Mouse (Mus musculus) heart, embryonic 11.5 days (tissue): ENCODE data around the gene Fgr. TPM values are rescaled to one million over a fixed set of nuclear protein-coding genes. Genes with fewer than 3 reads are reported as not detected.

Source experiments
- ATAC-seq: fragments of 200-750 bp; cut with Nextera tagmentation; replicated peaks from 2 replicates; pipeline ENCODE4 v1.8.0; 2017; ENCODE audit warnings: moderate library complexity; ENCODE audit not compliant: insufficient number of reproducible peaks, low FRiP score, low TSS enrichment
- H3K27ac ChIP-seq: fragments of 300-500 bp; sonication (generic); 2 replicates; pipeline ENCODE4 v1.5.1; 2014; ENCODE audit warnings: mild to moderate bottlenecking, low read depth, low read length
- H3K27me3 ChIP-seq: fragments of 300-500 bp; sonication (generic); 2 replicates; pipeline ENCODE4 v1.6.1; 2014; ENCODE audit warnings: mild to moderate bottlenecking, low read length, mixed read lengths; ENCODE audit not compliant: control insufficient read depth, insufficient read depth
- H3K36me3 ChIP-seq: fragments of 300-500 bp; sonication (generic); 2 replicates; pipeline ENCODE4 v1.6.1; 2014; ENCODE audit warnings: mild to moderate bottlenecking, low read length, moderate library complexity, mixed read lengths; ENCODE audit not compliant: control insufficient read depth, insufficient read depth
- H3K4me1 ChIP-seq: fragments of 300-500 bp; sonication (generic); 2 replicates; pipeline ENCODE4 v1.6.1; 2014; ENCODE audit warnings: low read length; ENCODE audit not compliant: control insufficient read depth, insufficient read depth
- H3K4me2 ChIP-seq: fragments of 300-500 bp; sonication (generic); 2 replicates; pipeline ENCODE4 v1.6.1; 2014; ENCODE audit warnings: mild to moderate bottlenecking, moderate library complexity
- H3K4me3 ChIP-seq: fragments of 300-500 bp; sonication (generic); 2 replicates; pipeline ENCODE4 v1.5.1; 2014; ENCODE audit warnings: low read depth, low read length
- H3K9ac ChIP-seq: fragments of 300-500 bp; sonication (generic); 2 replicates; pipeline ENCODE4 v1.6.1; 2014; ENCODE audit warnings: mild to moderate bottlenecking, low read depth, low read length, moderate library complexity
- H3K9me3 ChIP-seq: fragments of 300-500 bp; sonication (generic); replicated peaks from 2 replicates; pipeline ENCODE4 v1.6.1; 2016; ENCODE audit warnings: low read length; ENCODE audit not compliant: control insufficient read depth
- WGBS: fragments of 180-500 bp; shearing (Covaris S2); extraction: QIAGEN DNeasy Blood & Tissue Kit; methylation state at CpG from one replicate; pipeline ENCODE4 v1.1.7; 2014; ENCODE audit not compliant: insufficient replicate concordance; 5-methylcytosine and 5-hydroxymethylcytosine counted together
- polyA plus RNA-seq: library from polyadenylated mRNA; unstranded; fragments of >200 nt; fragmentation: Nextera tagmentation; extraction: Ambion mirVana; gene quantifications from 2 replicates; pipeline ENCODE4 v1.2.1, GENCODE M21; 2014

Gene Fgr
- polyA plus RNA-seq, 1 experiment from 2014 or later = 0.40 TPM

GRCm38 (mm10) chr4:133038521-133039115 lies 64.7 kb downstream of the Fgr start:
- peak overlapping the region; percentile 94 for H3K27ac ChIP-seq
- peaks cover 91% of the 10 kb centered on the region for H3K4me1 ChIP-seq
- H3K4me3 ChIP-seq = peak overlapping the region; percentile 72
- under 1% methylated on average over 54 of the region's 76 CpGs for WGBS
- H3K36me3 ChIP-seq = no peaks in the 10 kb centered on the region
- H3K9me3 ChIP-seq = no peaks in the 10 kb centered on the region
- peak; percentile 33; the same call in 1 of the 2 replicates for ATAC-seq
- H3K27me3 ChIP-seq = no peaks in the 10 kb centered on the region
- peak overlapping the region; percentile 78 for H3K9ac ChIP-seq
- peak overlapping the region; percentile 99 for H3K4me2 ChIP-seq

- under 1% methylated on average over 61 of the region's 77 CpGs for WGBS
- no peaks in the 10 kb centered on the region for H3K9me3 ChIP-seq
- no peaks in the 10 kb centered on the region for H3K27me3 ChIP-seq
- H3K4me2 ChIP-seq = peak overlapping the region; percentile 99
- peaks cover 93% of the 10 kb centered on the region for H3K4me1 ChIP-seq
- peak overlapping the region; percentile 94 for H3K27ac ChIP-seq
- peak; percentile 32; the same call in 1 of the 2 replicates for ATAC-seq
- peak overlapping the region; percentile 78 for H3K9ac ChIP-seq
- H3K36me3 ChIP-seq = no peaks in the 10 kb centered on the region
- H3K4me3 ChIP-seq = peak overlapping the region; percentile 72
These were observed 65.4 kb downstream of the Fgr start for GRCm38 (mm10) chr4:133039116-133039819.

DNA sequence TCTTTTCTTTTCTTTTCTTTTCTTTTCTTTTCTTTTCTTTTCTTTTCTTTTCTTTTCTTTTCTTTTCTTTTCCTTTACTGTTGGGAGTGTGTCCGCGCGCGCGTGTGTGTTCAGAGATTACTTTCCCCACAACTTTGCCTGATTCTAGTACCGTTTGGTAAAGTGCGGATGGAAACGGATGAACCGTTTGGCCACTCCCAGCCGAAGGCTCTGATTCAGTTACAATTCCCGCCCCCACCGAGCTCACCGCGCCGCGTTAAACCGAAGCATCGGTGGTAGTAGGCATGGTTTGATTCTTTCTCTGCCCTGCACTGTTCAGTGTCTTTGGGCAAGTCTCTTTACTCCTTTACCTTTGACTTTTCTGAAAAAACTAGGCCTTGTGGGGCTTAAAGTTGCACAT lies 65.9 kb downstream of the Fgr start:
- Histone ChIP-seq H3K27ac (peak overlapping the region; percentile 94; the same call in 1 of the 2 replicates), H3K4me1 (peaks cover 93% of the 10 kb centered on the region)
- 5% methylated on average over 18 of the region's 18 CpGs for WGBS

GRCm38 (mm10) chr4:133040241-133040904 lies 66.5 kb downstream of the Fgr start:
- Histone ChIP-seq H3K36me3 (no peaks in the 10 kb centered on the region), H3K9ac (peak overlapping the region; percentile 78; the same call in 1 of the 2 replicates), H3K27me3 (no peaks in the 10 kb centered on the region), H3K9me3 (no peaks in the 10 kb centered on the region), H3K4me2 (peak overlapping the region; percentile 99), H3K4me1 (peaks cover 93% of the 10 kb centered on the region), H3K27ac (peak overlapping the region; percentile 54; the same call in 1 of the 2 replicates), H3K4me3 (peak overlapping the region; percentile 72)
- 32% methylated on average over 14 of the region's 14 CpGs for WGBS
- no peak for ATAC-seq

More for the DNA sequence above, 65.9 kb downstream of the Fgr start:
- Histone ChIP-seq H3K27me3 (no peaks in the 10 kb centered on the region), H3K9me3 (no peaks in the 10 kb centered on the region), H3K36me3 (no peaks in the 10 kb centered on the region), H3K4me3 (peak overlapping the region; percentile 72), H3K4me2 (peak overlapping the region; percentile 99), H3K9ac (peak overlapping the region; percentile 78)
- ATAC-seq = no peak

GRCm38 (mm10) chr4:133042244-133042643 lies 68.3 kb downstream of the Fgr start:
- Histone ChIP-seq H3K4me3 (peak overlapping the region; percentile 22), H3K27ac (peak overlapping the region; percentile 89), H3K4me2 (peak overlapping the region; percentile 62), H3K27me3 (no peaks in the 10 kb centered on the region), H3K36me3 (no peaks in the 10 kb centered on the region), H3K4me1 (peaks cover 95% of the 10 kb centered on the region), H3K9me3 (no peaks in the 10 kb centered on the region), H3K9ac (peak overlapping the region; percentile 60; the same call in 1 of the 2 replicates)
- no peak for ATAC-seq
- 9% methylated on average over 4 of the region's 4 CpGs for WGBS

DNA sequence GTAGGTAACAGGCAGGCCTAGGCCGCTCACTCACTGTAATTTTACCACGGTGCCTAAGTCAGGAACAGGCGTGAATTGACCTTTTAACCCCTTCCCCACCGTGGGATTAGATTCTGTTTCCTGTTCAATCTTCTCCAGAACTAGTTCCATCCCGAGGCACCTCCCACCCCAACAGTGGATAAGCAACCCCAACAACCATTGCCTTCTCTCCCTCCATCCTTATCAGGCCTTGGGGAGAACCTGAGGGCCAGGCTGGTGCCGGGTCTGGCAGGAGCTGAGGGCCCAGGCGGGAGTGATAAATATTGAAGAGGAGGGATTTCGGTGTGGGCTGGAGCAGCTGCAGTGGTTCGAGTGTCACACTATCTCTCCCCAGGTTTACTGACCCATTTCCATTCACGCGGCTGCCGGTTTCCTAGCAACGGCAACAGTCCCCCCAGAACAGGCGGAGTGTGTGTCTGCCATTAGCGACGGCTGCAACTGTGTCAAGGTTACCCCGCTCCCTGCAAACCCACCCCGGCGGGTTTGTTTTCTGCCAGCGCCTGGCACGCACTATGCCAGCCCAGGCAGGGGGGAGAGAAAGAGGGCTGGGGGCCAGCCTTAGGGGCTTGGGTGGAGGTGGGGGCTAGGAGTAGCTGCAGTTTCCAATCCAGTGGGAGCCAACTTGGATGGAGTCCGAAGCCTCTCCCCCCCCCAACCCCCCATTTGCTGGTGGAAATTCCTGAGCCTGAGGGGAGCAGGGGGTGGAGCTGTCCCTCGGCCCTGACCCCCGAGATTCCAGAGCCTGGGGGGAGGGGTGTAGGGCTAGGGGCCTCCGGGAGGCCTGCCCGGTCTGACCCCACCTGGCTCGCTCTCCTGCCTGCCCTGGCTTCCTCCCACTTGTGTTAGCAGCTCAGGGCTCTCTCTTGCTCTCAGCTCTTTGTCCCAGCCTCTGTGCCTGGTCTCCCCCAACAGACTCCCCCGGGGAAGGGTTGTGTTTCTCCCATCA lies 69.0 kb downstream of the Fgr start:
- 6% methylated on average over 26 of the region's 28 CpGs for WGBS
- Histone ChIP-seq H3K4me3 (peak overlapping the region; percentile 22), H3K27me3 (no peaks in the 10 kb centered on the region), H3K36me3 (no peaks in the 10 kb centered on the region), H3K9ac (peak overlapping the region; percentile 60; the same call in 1 of the 2 replicates), H3K27ac (peak overlapping the region; percentile 89), H3K9me3 (no peaks in the 10 kb centered on the region), H3K4me1 (peaks cover 95% of the 10 kb centered on the region), H3K4me2 (peak overlapping the region; percentile 62)
- 0 out of 2 replicates have a peak, but pooled peaks have one; percentile 19 for ATAC-seq

- 22% methylated on average over 6 of the region's 6 CpGs for WGBS
- Histone ChIP-seq H3K27ac (peak overlapping the region; percentile 89), H3K36me3 (no peaks in the 10 kb centered on the region), H3K4me1 (peaks cover 97% of the 10 kb centered on the region), H3K9me3 (no peaks in the 10 kb centered on the region), H3K27me3 (no peaks in the 10 kb centered on the region), H3K4me3 (no peak overlapping the region; the same call in 1 of the 2 replicates), H3K4me2 (peak overlapping the region; percentile 62), H3K9ac (peak overlapping the region; percentile 58; the same call in 1 of the 2 replicates)
- no peak for ATAC-seq
These were observed 70.1 kb downstream of the Fgr start for GRCm38 (mm10) chr4:133043798-133044646.
